Mouse (Mus musculus) Patski (cell line): ENCODE measurements at regions not wholly inside any gene's neighbourhood (a gene's known extent, or its start where the extent isn't known, plus 50 kb on each side); places are given as distances from the start of the nearest gene placed in this dataset.
A peak's percentile ranks its signal among the peaks of the same experiment; 100 is the strongest.

ENCODE experiments used
- ATAC-seq: fragments of 100-300 bp; one replicate; pipeline ENCODE4 v1.8.0; 2021
- CTCF ChIA-PET: fragments of 350-600 bp; sonication (Branson Sonifier 250); formaldehyde crosslinking; loops from one replicate; lab custom pipeline; 2022; ENCODE audit warnings: inconsistent platforms; lab: Charles Lee
- POLR2A ChIA-PET: fragments of 350-600 bp; sonication (Branson Sonifier 250); formaldehyde crosslinking; loops from one replicate; lab custom pipeline; 2022; ENCODE audit warnings: antibody characterized with exemption, inconsistent platforms; lab: Charles Lee
- DNase-seq: peaks from one replicate; pipeline ENCODE4 v3.0.0-alpha.2; 2011; ENCODE audit warnings: low read depth, low spot score
- H3K27me3 ChIP-seq: fragments of 371-371 bp; one replicate; pipeline ENCODE4 v1.5.1; 2021
- CTCF ChIP-seq: fragments of 100-300 bp; IDR thresholded peaks from one replicate; pipeline ENCODE4 v1.5.1; 2021
- in situ Hi-C: fragments of 300-500 bp; cut with MboI; formaldehyde crosslinking; loops from 3 replicates; pipeline ENCODE4 v1.11.1; 2018; ENCODE audit warnings: low pct_unique_long_range_greater_than_20kb, mixed read lengths

DNA sequence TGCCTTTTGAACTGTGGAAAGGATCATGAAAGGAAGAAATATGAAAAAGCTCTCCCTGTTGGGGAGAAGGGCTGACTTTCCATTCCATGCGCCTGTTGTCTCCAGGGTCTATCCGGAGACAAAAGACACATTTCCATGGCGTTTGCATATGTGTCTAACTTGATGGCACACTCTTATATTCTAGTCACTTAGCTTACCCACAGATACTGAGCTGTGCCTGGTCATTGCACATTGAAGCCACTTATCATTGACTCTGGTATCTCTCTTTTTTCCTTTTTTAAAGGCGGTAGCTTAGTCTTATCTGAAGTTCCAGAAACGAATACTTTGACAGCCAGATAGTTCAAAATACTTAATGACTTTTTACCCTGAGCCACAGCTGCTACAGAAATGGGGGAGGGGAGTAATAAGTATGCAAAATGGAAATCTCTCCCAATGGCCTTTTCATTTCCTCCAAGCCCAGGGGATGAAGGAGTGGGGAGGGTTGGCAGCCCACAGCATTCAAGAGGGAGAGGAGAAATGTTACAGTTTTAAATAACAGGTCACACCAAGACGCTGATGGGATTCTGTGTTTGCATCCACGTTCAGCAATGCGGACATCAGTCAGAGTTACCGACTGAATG, 137.9 kb upstream of the Slc35f3 start:
- in situ Hi-C loops = no loop called here
- no peak for TF ChIP-seq CTCF
- peaks cover 8% of the 10 kb centered on the region for H3K27me3 ChIP-seq
- DNase-seq (no peak), ATAC-seq (no peak)
- ChIA-PET POLR2A (no interaction called here), CTCF (no interaction called here)

GRCm38 (mm10) chr8:126162748-126163371, 135.5 kb upstream of the Slc35f3 start:
- no peak for ATAC-seq
- no peak for TF ChIP-seq CTCF
- ChIA-PET CTCF (no interaction called here), POLR2A (no interaction called here)
- H3K27me3 ChIP-seq = peaks cover 23% of the 10 kb centered on the region
- no peak for DNase-seq
- in situ Hi-C loops = no loop called here

GRCm38 (mm10) chr8:126163954-126164353, 134.4 kb upstream of the Slc35f3 start:
- CTCF ChIA-PET = no interaction called here
- H3K27me3 ChIP-seq = peaks cover 30% of the 10 kb centered on the region
- POLR2A ChIA-PET = no interaction called here
- no peak for DNase-seq
- in situ Hi-C loops = no loop called here
- no peak for ATAC-seq
- no peak for TF ChIP-seq CTCF

DNA sequence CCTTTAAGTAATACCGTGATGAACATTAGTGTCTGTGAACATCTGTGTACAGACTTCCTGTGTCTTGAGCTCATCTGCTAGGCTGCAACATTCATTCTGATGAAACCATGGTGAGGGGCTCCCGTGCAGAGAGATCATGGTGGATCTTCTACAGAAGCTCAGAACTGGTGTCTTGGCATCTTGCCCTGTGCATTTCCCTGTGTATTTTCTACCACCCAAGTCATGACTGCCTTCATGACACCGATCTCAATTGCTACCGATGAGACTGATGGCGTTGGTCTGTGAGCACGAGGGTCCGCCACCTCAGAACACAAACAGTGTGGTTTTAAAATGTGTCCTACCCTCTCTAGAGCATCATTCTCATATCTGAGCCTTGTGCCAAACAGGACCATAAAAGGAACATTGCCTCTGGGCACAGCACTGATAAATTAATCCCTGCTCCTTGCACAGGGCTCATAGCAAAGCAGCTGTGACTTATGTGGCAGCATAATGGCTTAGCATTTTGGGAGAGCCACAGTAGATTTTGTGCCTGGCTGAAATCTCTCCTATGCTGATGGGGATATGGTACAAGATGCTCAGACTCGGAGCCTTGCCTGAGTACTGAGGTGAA, 132.8 kb upstream of the Slc35f3 start:
- no peak for ATAC-seq
- TF ChIP-seq CTCF = no peak
- CTCF ChIA-PET = no interaction called here
- H3K27me3 ChIP-seq = peaks cover 30% of the 10 kb centered on the region
- POLR2A ChIA-PET = no interaction called here
- in situ Hi-C loops = no loop called here
- no peak for DNase-seq

DNA sequence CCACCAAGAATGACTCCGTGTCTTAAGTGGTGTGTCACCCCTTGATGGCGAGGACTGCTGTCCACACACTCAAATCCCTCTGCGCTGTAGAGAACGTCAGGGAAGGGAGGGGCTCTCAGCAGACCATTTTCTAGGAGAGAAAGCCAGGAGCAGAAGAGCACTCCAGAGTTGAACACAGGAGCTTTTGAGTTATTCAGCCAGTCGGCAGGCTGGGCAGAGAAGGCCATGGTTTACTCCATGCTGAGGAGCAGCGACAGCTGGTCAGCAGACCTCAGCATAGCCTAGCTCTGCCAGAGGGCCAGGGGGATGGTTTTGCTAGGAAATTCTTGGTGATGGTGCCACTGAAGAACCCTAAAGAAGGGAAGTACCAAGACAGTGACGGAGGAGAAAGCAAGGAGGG, 132.0 kb upstream of the Slc35f3 start:
- no peak for TF ChIP-seq CTCF
- ATAC-seq (no peak), DNase-seq (no peak)
- peaks cover 37% of the 10 kb centered on the region for H3K27me3 ChIP-seq
- in situ Hi-C loops = no loop called here
- ChIA-PET CTCF (no interaction called here), POLR2A (no interaction called here)

DNA sequence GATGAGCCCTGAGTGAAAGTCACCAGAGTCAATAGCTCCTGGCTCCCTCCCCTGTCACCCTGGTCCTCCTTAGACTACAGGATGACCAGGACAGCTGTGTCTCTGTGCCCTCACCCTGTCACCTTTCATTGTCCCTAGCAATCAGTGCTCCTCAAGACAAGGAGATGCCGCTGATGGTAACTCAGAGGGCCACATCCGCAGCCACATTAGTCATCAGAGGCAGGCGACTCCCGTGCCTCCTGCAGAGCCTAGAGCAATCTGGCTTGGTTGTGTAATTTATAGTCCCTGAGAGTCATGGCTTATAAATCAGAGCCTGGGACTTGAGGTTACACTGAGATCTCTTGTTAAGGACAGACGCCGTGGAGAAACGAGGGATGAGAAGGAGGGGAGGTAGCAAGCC, 123.9 kb upstream of the Slc35f3 start:
- no peak for TF ChIP-seq CTCF
- H3K27me3 ChIP-seq = peaks cover 28% of the 10 kb centered on the region
- DNase-seq (no peak), ATAC-seq (no peak)
- in situ Hi-C loops = no loop called here
- POLR2A ChIA-PET = no interaction called here
- CTCF ChIA-PET = no interaction called here

DNA sequence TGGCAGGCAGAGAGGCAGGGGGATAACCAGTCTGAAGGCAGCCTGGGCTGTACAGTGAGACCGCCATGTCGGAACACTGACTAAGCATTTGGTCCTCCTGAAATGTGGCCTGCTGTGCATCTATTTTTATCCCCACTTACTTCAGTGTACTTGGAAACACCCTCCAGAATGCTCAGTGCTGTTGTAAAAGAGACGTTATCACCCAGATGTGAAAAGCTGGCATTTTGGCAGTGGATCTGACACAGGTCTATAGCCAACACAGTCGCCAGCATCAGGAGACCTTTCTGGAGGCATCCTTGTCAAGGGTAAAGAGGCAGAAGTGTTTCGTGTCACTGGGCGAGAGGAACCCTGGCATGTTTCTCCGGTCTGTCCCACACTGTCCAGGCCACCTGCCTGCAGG, 122.1 kb upstream of the Slc35f3 start:
- H3K27me3 ChIP-seq = peaks cover 22% of the 10 kb centered on the region
- in situ Hi-C loops = no loop called here
- CTCF ChIA-PET = no interaction called here
- POLR2A ChIA-PET = no interaction called here
- ATAC-seq (no peak), DNase-seq (no peak)
- no peak for TF ChIP-seq CTCF

DNA sequence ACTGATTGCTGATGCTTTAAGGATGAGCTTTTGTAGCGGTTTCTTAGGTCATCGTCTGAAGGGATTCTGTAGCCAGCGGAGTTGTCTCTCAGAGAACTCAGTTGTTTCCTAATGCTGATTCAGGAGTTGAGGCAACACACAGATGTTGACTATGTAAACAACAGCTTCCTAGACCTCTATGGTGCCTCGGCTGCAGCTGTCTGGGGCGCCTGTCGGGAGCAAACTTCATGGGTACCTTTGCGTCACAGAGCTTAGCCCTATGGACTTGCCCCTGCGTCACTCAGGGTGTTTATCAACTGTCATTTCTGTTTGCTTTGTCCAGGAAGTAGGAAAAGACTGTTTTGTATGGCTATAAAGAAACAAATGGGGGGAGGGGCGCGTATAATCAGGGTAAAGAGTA, 120.5 kb upstream of the Slc35f3 start:
- ChIA-PET CTCF (no interaction called here), POLR2A (no interaction called here)
- no peak for TF ChIP-seq CTCF
- in situ Hi-C loops = no loop called here
- peaks cover 20% of the 10 kb centered on the region for H3K27me3 ChIP-seq
- ATAC-seq = no peak
- no peak for DNase-seq

GRCm38 (mm10) chr8:126188741-126189285, 109.5 kb upstream of the Slc35f3 start:
- peak; percentile 54 for ATAC-seq
- POLR2A ChIA-PET = no interaction called here
- CTCF ChIA-PET = interaction anchor here (1.3 kb wide), 1 partner anchor 14 kb away, joined by 3 read pairs; no protein-coding TSS in a partner anchor
- in situ Hi-C loops = no loop called here
- H3K27me3 ChIP-seq = no peaks in the 10 kb centered on the region
- TF ChIP-seq CTCF = no peak
- peak; percentile 24 for DNase-seq

GRCm38 (mm10) chr8:126195616-126196015, 102.7 kb upstream of the Slc35f3 start:
- ATAC-seq (no peak), DNase-seq (no peak)

DNA sequence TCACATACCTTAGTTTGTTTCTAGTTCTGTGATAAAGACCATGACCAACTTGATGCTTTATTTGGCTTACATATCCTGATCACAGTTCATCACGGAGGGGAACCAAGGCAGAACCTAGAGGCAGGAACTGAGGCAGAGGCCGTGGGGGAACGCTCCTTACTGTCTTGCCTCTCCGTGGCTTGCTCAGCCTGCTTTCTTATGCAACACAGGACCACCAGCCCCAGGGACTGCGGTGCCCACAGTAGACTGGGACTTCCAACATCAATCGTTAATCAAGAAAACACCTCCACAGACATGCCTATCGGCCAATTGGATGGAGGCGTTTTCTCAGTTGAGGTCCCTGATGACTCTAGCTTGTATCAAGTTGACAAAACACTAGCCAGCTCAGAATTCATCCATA, 87.8 kb upstream of the Slc35f3 start:
- POLR2A ChIA-PET = no interaction called here
- in situ Hi-C loops = no loop called here

More at GRCm38 (mm10) chr8:126195616-126196015, 102.7 kb upstream of the Slc35f3 start:
- in situ Hi-C loops = no loop called here
- no peaks in the 10 kb centered on the region for H3K27me3 ChIP-seq
- TF ChIP-seq CTCF = no peak
- CTCF ChIA-PET = no interaction called here
- POLR2A ChIA-PET = no interaction called here

More for the DNA sequence above, 87.8 kb upstream of the Slc35f3 start:
- CTCF ChIA-PET = interaction anchor here (0.8 to 1.3 kb wide), 2 partner anchors 9 to 16 kb away, joined by 3 read pairs; no protein-coding TSS in a partner anchor
- ATAC-seq (no peak), DNase-seq (no peak)
- H3K27me3 ChIP-seq = peaks cover 45% of the 10 kb centered on the region
- TF ChIP-seq CTCF = no peak
